Mouse (Mus musculus): ENCODE results near the gene Cdadc1. TPM values are rescaled to one million over a fixed set of nuclear protein-coding genes. Genes with fewer than 3 reads are reported as not detected.

Gene Cdadc1
- polyA plus RNA-seq (2012): 2.8 and 3.5 TPM in 2 replicates

GRCm38 (mm10) chr14:59597398-59598259, at the start of gene Cdadc1:
TSS of gene Cdadc1 (minus strand) at chr14:59597959.
- TF ChIP-seq TAL1 (IDR thresholded peaks at IDR 0.05; ENCODE audit: low read length) (no peak), GATA1 (IDR thresholded peaks at IDR 0.05; ENCODE audit: low read length) (peak; percentile 27; the same call in 1 of the 2 replicates)
- H3K9me3 ChIP-seq (ENCODE audit: control insufficient read depth, low read length): no peaks in the 10 kb centered on the region
- H3K4me1 ChIP-seq (ENCODE audit: control insufficient read depth): peaks cover 20% of the 10 kb centered on the region
- H3K4me3 ChIP-seq (replicated peaks): peak within 1 kb of the TSS; percentile 100
- peaks cover 22% of the 10 kb centered on the region for H3K36me3 ChIP-seq (ENCODE audit: control insufficient read depth)
- peaks cover 9% of the 10 kb centered on the region for H3K27me3 ChIP-seq (ENCODE audit: control insufficient read depth)

GRCm38 (mm10) chr14:59646826-59647697, 49.3 kb upstream of the Cdadc1 start:
- Histone ChIP-seq H3K36me3 (ENCODE audit: control insufficient read depth) (no peaks in the 10 kb centered on the region), H3K9me3 (ENCODE audit: control insufficient read depth, low read length) (no peaks in the 10 kb centered on the region)

GRCm38 (mm10) chr14:59644896-59645295, 47.1 kb upstream of the Cdadc1 start:
- H3K27me3 ChIP-seq (ENCODE audit: control insufficient read depth): no peaks in the 10 kb centered on the region
- no peaks in the 10 kb centered on the region for H3K36me3 ChIP-seq (ENCODE audit: control insufficient read depth)
- H3K4me3 ChIP-seq (replicated peaks): no peak overlapping the region
- no peaks in the 10 kb centered on the region for H3K9me3 ChIP-seq (ENCODE audit: control insufficient read depth, low read length)
- no peak for TF ChIP-seq TAL1 (IDR thresholded peaks at IDR 0.05; ENCODE audit: low read length)
- no peaks in the 10 kb centered on the region for H3K4me1 ChIP-seq (ENCODE audit: control insufficient read depth)

More at GRCm38 (mm10) chr14:59646826-59647697, 49.3 kb upstream of the Cdadc1 start:
- H3K4me3 ChIP-seq (replicated peaks): no peak overlapping the region
- no peaks in the 10 kb centered on the region for H3K27me3 ChIP-seq (ENCODE audit: control insufficient read depth)
- no peaks in the 10 kb centered on the region for H3K4me1 ChIP-seq (ENCODE audit: control insufficient read depth)
- TF ChIP-seq GATA1 (IDR thresholded peaks at IDR 0.05; ENCODE audit: low read length) (no peak), TAL1 (IDR thresholded peaks at IDR 0.05; ENCODE audit: low read length) (no peak)

- Histone ChIP-seq H3K4me1 (ENCODE audit: control insufficient read depth) (no peaks in the 10 kb centered on the region), H3K4me3 (replicated peaks) (no peak overlapping the region), H3K27me3 (ENCODE audit: control insufficient read depth) (no peaks in the 10 kb centered on the region), H3K36me3 (ENCODE audit: control insufficient read depth) (no peaks in the 10 kb centered on the region), H3K9me3 (ENCODE audit: control insufficient read depth, low read length) (no peaks in the 10 kb centered on the region)
- TF ChIP-seq GATA1 (IDR thresholded peaks at IDR 0.05; ENCODE audit: low read length) (no peak), TAL1 (IDR thresholded peaks at IDR 0.05; ENCODE audit: low read length) (no peak)
Measured at GRCm38 (mm10) chr14:59644166-59644565, 46.4 kb upstream of the Cdadc1 start.

- Histone ChIP-seq H3K9me3 (ENCODE audit: control insufficient read depth, low read length) (no peaks in the 10 kb centered on the region), H3K36me3 (ENCODE audit: control insufficient read depth) (no peaks in the 10 kb centered on the region), H3K4me1 (ENCODE audit: control insufficient read depth) (no peaks in the 10 kb centered on the region), H3K27me3 (ENCODE audit: control insufficient read depth) (no peaks in the 10 kb centered on the region), H3K4me3 (replicated peaks) (no peak overlapping the region)
- TF ChIP-seq TAL1 (IDR thresholded peaks at IDR 0.05; ENCODE audit: low read length) (no peak), GATA1 (IDR thresholded peaks at IDR 0.05; ENCODE audit: low read length) (no peak)
Measured at GRCm38 (mm10) chr14:59643582-59643981, 45.8 kb upstream of the Cdadc1 start.

GRCm38 (mm10) chr14:59641856-59642255, 44.1 kb upstream of the Cdadc1 start:
- H3K27me3 ChIP-seq (ENCODE audit: control insufficient read depth): no peaks in the 10 kb centered on the region
- no peak for TF ChIP-seq TAL1 (IDR thresholded peaks at IDR 0.05; ENCODE audit: low read length)
- TF ChIP-seq GATA1 (IDR thresholded peaks at IDR 0.05; ENCODE audit: low read length): no peak
- H3K4me3 ChIP-seq (replicated peaks): no peak overlapping the region
- no peaks in the 10 kb centered on the region for H3K4me1 ChIP-seq (ENCODE audit: control insufficient read depth)
- no peaks in the 10 kb centered on the region for H3K9me3 ChIP-seq (ENCODE audit: control insufficient read depth, low read length)
- no peaks in the 10 kb centered on the region for H3K36me3 ChIP-seq (ENCODE audit: control insufficient read depth)

- Histone ChIP-seq H3K9me3 (ENCODE audit: control insufficient read depth, low read length) (no peaks in the 10 kb centered on the region), H3K27me3 (ENCODE audit: control insufficient read depth) (no peaks in the 10 kb centered on the region), H3K36me3 (ENCODE audit: control insufficient read depth) (no peaks in the 10 kb centered on the region), H3K4me3 (replicated peaks) (no peak overlapping the region), H3K4me1 (ENCODE audit: control insufficient read depth) (no peaks in the 10 kb centered on the region)
- TF ChIP-seq TAL1 (IDR thresholded peaks at IDR 0.05; ENCODE audit: low read length) (no peak), GATA1 (IDR thresholded peaks at IDR 0.05; ENCODE audit: low read length) (no peak)
Measured at GRCm38 (mm10) chr14:59638906-59639703, 41.3 kb upstream of the Cdadc1 start.

GRCm38 (mm10) chr14:59633988-59634387, 36.2 kb upstream of the Cdadc1 start:
- Histone ChIP-seq H3K4me3 (replicated peaks) (no peak overlapping the region), H3K9me3 (ENCODE audit: control insufficient read depth, low read length) (no peaks in the 10 kb centered on the region), H3K4me1 (ENCODE audit: control insufficient read depth) (no peaks in the 10 kb centered on the region), H3K27me3 (ENCODE audit: control insufficient read depth) (no peaks in the 10 kb centered on the region), H3K36me3 (ENCODE audit: control insufficient read depth) (no peaks in the 10 kb centered on the region)
- no peak for TF ChIP-seq TAL1 (IDR thresholded peaks at IDR 0.05; ENCODE audit: low read length)
- no peak for TF ChIP-seq GATA1 (IDR thresholded peaks at IDR 0.05; ENCODE audit: low read length)
